Mouse (Mus musculus) forebrain, embryonic 16.5 days (tissue): Measurements from ENCODE around the gene Plcl1. TPM values are rescaled to one million over a fixed set of nuclear protein-coding genes. Genes with fewer than 3 reads are reported as not detected.

Source experiments
- ATAC-seq: fragments of 200-750 bp; cut with Nextera tagmentation; 2 replicates; pipeline ENCODE4 v1.8.0; 2017; ENCODE audit warnings: mild to moderate bottlenecking, moderate library complexity
- H3K27ac ChIP-seq: fragments of 300-500 bp; sonication (generic); 2 replicates; pipeline ENCODE4 v1.5.1; 2014; ENCODE audit warnings: low read length, control low read depth
- H3K27me3 ChIP-seq: fragments of 300-500 bp; sonication (generic); replicated peaks from 2 replicates; pipeline ENCODE4 v1.6.1; 2014; ENCODE audit warnings: low read length; ENCODE audit not compliant: control insufficient read depth, insufficient read depth
- H3K36me3 ChIP-seq: fragments of 300-500 bp; sonication (generic); 2 replicates; pipeline ENCODE4 v1.6.1; 2014; ENCODE audit not compliant: control insufficient read depth, insufficient read depth
- H3K4me1 ChIP-seq: fragments of 300-500 bp; sonication (generic); replicated peaks from 2 replicates; pipeline ENCODE4 v1.6.1; 2014; ENCODE audit warnings: low read length; ENCODE audit not compliant: control insufficient read depth, insufficient read depth
- H3K4me2 ChIP-seq: fragments of 300-500 bp; sonication (generic); 2 replicates; pipeline ENCODE4 v1.6.1; 2014; ENCODE audit warnings: mild to moderate bottlenecking, low read length, control low read depth
- H3K4me3 ChIP-seq: fragments of 300-500 bp; sonication (generic); replicated peaks from 2 replicates; pipeline ENCODE4 v1.5.1; 2014; ENCODE audit warnings: mild to moderate bottlenecking, low read length, control low read depth
- H3K9ac ChIP-seq: fragments of 300-500 bp; sonication (generic); replicated peaks from 2 replicates; pipeline ENCODE4 v1.6.1; 2014; ENCODE audit warnings: low read depth, low read length, control low read depth
- H3K9me3 ChIP-seq: fragments of 300-500 bp; sonication (generic); 2 replicates; pipeline ENCODE4 v1.6.1; 2016; ENCODE audit warnings: low read length; ENCODE audit not compliant: control insufficient read depth
- WGBS: fragments of 180-500 bp; shearing (Covaris S2); extraction: QIAGEN DNeasy Blood & Tissue Kit; methylation state at CpG from one replicate; pipeline ENCODE4 v1.1.7; 2014; 5-methylcytosine and 5-hydroxymethylcytosine counted together
- polyA plus RNA-seq: library from polyadenylated mRNA; unstranded; fragments of >200 nt; fragmentation: Nextera tagmentation; extraction: Ambion mirVana; gene quantifications from 2 replicates; pipeline ENCODE4 v1.2.1, GENCODE M21; 2015

Plcl1 gene
- polyA plus RNA-seq, 1 experiment from 2014 or later = 5.0 TPM

DNA sequence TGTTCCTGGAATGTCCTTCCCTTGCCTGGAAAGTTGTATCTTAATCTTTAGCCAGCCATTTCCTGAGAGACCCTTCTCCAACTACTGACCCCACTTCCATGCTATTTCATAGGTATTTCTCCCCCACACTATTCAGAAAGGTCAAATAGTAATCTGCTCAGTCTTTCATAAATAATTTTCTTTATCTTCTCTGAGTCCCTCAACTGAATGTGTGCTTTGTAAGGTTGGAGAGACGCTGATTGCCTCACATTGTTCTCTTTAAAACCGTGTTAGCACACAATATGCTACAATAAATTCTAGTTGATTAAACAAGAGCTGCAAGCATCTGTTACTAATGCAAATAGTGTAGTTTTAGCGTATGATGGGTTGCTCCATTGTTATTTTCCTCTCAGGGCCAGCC is 300.0 kb downstream of the Plcl1 start:
- Histone ChIP-seq H3K9me3 (no peaks in the 10 kb centered on the region), H3K4me1 (peaks cover 22% of the 10 kb centered on the region), H3K27me3 (no peaks in the 10 kb centered on the region), H3K9ac (no peak overlapping the region), H3K27ac (no peak overlapping the region; the same call in 1 of the 2 replicates), H3K4me3 (no peak overlapping the region), H3K36me3 (no peaks in the 10 kb centered on the region), H3K4me2 (no peak overlapping the region)
- ATAC-seq = no peak
- WGBS = 18% methylated on average over 3 of the region's 3 CpGs

DNA sequence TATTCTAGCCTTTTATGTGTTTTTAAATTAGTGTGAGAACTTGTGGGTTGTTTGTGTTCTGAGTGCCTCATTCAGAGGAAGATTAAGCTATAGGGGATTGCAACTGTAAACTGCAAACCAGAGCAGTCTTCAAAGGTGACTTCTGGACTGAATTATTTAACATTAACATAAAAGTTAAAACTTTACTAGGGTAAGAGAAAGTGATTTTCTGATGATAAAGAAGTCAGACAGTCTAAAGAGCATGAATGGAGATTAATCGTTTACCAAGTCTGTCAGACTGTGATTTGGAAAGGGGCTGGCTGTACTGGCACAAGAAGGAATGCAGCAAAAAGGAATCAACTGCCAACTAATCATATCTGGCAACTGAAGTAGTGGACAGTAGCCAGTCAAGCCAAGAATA is 301.2 kb downstream of the Plcl1 start:
- H3K9ac ChIP-seq = no peak overlapping the region
- no peaks in the 10 kb centered on the region for H3K9me3 ChIP-seq
- no peak for ATAC-seq
- no peaks in the 10 kb centered on the region for H3K36me3 ChIP-seq
- H3K4me2 ChIP-seq = no peak overlapping the region
- H3K4me3 ChIP-seq = no peak overlapping the region
- no peaks in the 10 kb centered on the region for H3K27me3 ChIP-seq
- peaks cover 20% of the 10 kb centered on the region for H3K4me1 ChIP-seq
- 21% methylated on average over 1 of the region's 1 CpGs for WGBS
- no peak overlapping the region for H3K27ac ChIP-seq

- H3K9ac ChIP-seq = no peak overlapping the region
- H3K4me1 ChIP-seq = no peaks in the 10 kb centered on the region
- 65% methylated on average over 4 of the region's 4 CpGs for WGBS
- no peaks in the 10 kb centered on the region for H3K9me3 ChIP-seq
- ATAC-seq = no peak
- H3K27ac ChIP-seq = no peak overlapping the region
- no peak overlapping the region for H3K4me2 ChIP-seq
- H3K27me3 ChIP-seq = no peaks in the 10 kb centered on the region
- no peaks in the 10 kb centered on the region for H3K36me3 ChIP-seq
- H3K4me3 ChIP-seq = no peak overlapping the region
These were observed 311.6 kb downstream of the Plcl1 start for GRCm38 (mm10) chr1:55717283-55717803.

GRCm38 (mm10) chr1:55725428-55725827 is 319.7 kb downstream of the Plcl1 start:
- Histone ChIP-seq H3K27me3 (no peaks in the 10 kb centered on the region), H3K4me3 (no peak overlapping the region), H3K36me3 (peaks cover 2% of the 10 kb centered on the region; the same call in 1 of the 2 replicates), H3K4me2 (no peak overlapping the region), H3K27ac (no peak overlapping the region), H3K9ac (no peak overlapping the region), H3K9me3 (peaks cover 3% of the 10 kb centered on the region; the same call in 1 of the 2 replicates), H3K4me1 (no peaks in the 10 kb centered on the region)
- WGBS = 27% methylated on average over 3 of the region's 3 CpGs
- no peak for ATAC-seq

- Histone ChIP-seq H3K4me2 (no peak overlapping the region), H3K9me3 (peaks cover 3% of the 10 kb centered on the region; the same call in 1 of the 2 replicates)
These were observed 323.6 kb downstream of the Plcl1 start for GRCm38 (mm10) chr1:55729332-55729731.

DNA sequence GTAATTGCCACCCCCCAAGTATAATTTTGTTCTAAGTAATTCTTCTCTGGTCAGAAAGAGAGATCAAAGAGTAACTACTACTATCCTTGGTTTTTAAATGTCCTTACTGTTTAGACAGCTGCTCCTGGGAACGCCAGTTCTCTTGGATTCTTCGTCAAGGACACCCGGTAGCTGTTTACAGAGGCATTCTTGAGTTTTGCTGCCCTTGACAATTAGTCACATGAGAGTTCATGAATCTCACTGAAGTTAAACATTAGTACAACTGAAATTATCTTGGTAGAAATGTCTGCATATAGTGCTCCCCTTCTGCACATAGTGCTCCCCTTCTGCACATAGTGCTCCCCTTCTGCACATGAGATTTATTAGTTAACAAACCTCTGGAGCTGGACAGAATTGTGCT is 327.2 kb downstream of the Plcl1 start:
- Histone ChIP-seq H3K27ac (no peak overlapping the region), H3K36me3 (peaks cover 2% of the 10 kb centered on the region; the same call in 1 of the 2 replicates), H3K4me3 (no peak overlapping the region), H3K27me3 (no peaks in the 10 kb centered on the region), H3K4me2 (no peak overlapping the region), H3K9me3 (peaks cover 3% of the 10 kb centered on the region; the same call in 1 of the 2 replicates), H3K4me1 (no peaks in the 10 kb centered on the region), H3K9ac (no peak overlapping the region)
- 90% methylated on average over 3 of the region's 3 CpGs for WGBS
- no peak for ATAC-seq

More at GRCm38 (mm10) chr1:55729332-55729731, 323.6 kb downstream of the Plcl1 start:
- H3K27ac ChIP-seq = no peak overlapping the region
- ATAC-seq = no peak
- H3K36me3 ChIP-seq = peaks cover 2% of the 10 kb centered on the region; the same call in 1 of the 2 replicates
- H3K9ac ChIP-seq = no peak overlapping the region
- no peaks in the 10 kb centered on the region for H3K27me3 ChIP-seq
- H3K4me3 ChIP-seq = no peak overlapping the region
- no peaks in the 10 kb centered on the region for H3K4me1 ChIP-seq
- WGBS = 91% methylated on average over 3 of the region's 3 CpGs

DNA sequence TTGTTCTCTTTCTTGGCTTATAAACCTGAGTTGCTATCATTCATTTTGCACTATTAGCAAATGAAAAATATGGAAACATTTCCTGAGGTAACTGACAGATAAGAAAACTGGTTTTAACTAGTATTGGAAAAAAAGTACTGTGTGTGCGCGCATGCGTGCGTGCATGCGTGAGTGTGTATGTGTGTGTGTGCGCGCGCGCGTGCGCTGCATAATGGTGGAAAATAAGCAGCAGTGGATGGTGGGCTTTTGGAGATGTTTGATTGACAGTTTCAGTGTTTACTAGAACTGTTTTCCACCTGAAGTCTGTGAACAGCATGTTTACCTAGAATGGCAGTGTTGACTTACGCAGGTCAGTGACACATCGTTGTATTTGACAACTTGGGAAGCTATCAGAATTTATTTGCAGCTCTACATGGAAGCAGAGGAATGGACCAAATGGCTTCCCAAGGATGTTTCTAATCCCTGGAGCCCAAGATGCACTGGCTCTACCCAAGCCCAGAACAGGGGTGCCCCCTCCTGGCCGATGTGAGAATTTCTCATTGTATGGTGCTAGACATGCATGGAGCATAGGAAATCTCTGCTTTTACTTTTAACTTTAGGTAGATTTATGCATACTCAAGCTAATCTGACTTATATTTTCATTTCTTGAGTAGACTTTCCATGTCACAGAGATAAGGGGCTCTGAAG is 330.5 kb downstream of the Plcl1 start:
- WGBS = 80% methylated on average over 14 of the region's 14 CpGs
- H3K27me3 ChIP-seq = no peaks in the 10 kb centered on the region

GRCm38 (mm10) chr1:55736762-55737288 is 331.1 kb downstream of the Plcl1 start:
- Histone ChIP-seq H3K27me3 (no peaks in the 10 kb centered on the region), H3K9ac (no peak overlapping the region), H3K4me2 (no peak overlapping the region), H3K27ac (no peak overlapping the region), H3K4me3 (no peak overlapping the region), H3K36me3 (no peaks in the 10 kb centered on the region), H3K4me1 (no peaks in the 10 kb centered on the region), H3K9me3 (no peaks in the 10 kb centered on the region)
- whole genome bisulfite sequencing = 63% methylated on average over 5 of the region's 5 CpGs
- ATAC-seq = no peak

More for the DNA sequence above, 330.5 kb downstream of the Plcl1 start:
- no peaks in the 10 kb centered on the region for H3K36me3 ChIP-seq
- no peaks in the 10 kb centered on the region for H3K9me3 ChIP-seq
- no peak overlapping the region for H3K4me3 ChIP-seq
- no peaks in the 10 kb centered on the region for H3K4me1 ChIP-seq
- H3K27ac ChIP-seq = no peak overlapping the region
- ATAC-seq = peak; percentile 95
- no peak overlapping the region for H3K4me2 ChIP-seq
- no peak overlapping the region for H3K9ac ChIP-seq

DNA sequence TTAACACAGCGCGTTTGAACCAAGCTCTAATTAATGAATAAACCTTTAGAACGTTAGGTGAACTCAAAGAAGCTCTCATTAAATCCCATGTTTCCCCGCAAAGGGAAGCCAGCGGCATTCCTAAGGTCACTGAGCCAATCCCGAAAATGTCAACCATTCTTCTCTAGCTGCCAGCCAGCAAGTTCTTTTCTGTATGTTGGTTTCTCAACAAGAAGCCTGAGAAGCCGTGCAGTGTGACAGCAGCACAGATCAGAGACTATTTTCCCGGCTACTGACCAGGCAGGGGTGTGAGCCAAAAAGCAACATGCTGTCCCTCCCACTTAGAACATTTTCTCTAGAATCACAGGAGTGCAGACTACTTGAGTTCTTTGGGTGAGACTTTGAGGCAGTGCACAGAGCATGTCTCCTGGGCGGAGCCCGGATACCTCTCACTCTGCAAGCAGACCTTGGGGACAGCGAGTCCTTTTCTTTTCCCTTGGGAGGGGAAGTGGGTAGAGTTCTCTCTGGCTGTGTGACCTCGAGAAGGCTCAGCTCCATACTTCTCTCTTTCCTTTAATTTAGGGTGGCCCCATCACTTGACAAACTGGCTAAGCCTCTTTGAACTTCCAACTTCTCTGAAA is 333.1 kb downstream of the Plcl1 start:
- H3K9me3 ChIP-seq = no peaks in the 10 kb centered on the region
- no peaks in the 10 kb centered on the region for H3K27me3 ChIP-seq
- ATAC-seq = no peak
- H3K36me3 ChIP-seq = no peaks in the 10 kb centered on the region
- no peak overlapping the region for H3K4me2 ChIP-seq
- H3K9ac ChIP-seq = no peak overlapping the region
- no peak overlapping the region for H3K27ac ChIP-seq
- no peak overlapping the region for H3K4me3 ChIP-seq
- WGBS = 43% methylated on average over 12 of the region's 12 CpGs
- 0 out of 2 replicates have a peak, but pooled peaks cover 2% of the 10 kb centered on the region for H3K4me1 ChIP-seq
